Mouse (Mus musculus): Measurements from ENCODE around the gene Srrm3. TPM values are rescaled to one million over a fixed set of nuclear protein-coding genes. Genes with fewer than 3 reads are reported as not detected.

The Srrm3 gene
- polyA plus RNA-seq, 1 experiment from 2014 or later, result 0.13 TPM

GRCm38 (mm10) chr5:135847460-135847859, 40.8 kb downstream of the Srrm3 start:
- H3K27ac ChIP-seq (replicated peaks), result no peak overlapping the region
- H3K27me3 ChIP-seq (replicated peaks), result peaks cover 65% of the 10 kb centered on the region
- no peak for ATAC-seq (ENCODE audit: extremely low read depth, insufficient number of reproducible peaks, low FRiP score, low TSS enrichment)
- H3K9me3 ChIP-seq, result no peaks in the 10 kb centered on the region
- no peak overlapping the region for H3K4me3 ChIP-seq
- 0 out of 2 replicates have a peak, but pooled peaks cover 5% of the 10 kb centered on the region for H3K4me1 ChIP-seq
- no peak overlapping the region for H3K9ac ChIP-seq
- WGBS, result 59% methylated on average over 4 of the region's 4 CpGs
- no peak overlapping the region for H3K4me2 ChIP-seq
- H3K36me3 ChIP-seq, result no peaks in the 10 kb centered on the region

DNA sequence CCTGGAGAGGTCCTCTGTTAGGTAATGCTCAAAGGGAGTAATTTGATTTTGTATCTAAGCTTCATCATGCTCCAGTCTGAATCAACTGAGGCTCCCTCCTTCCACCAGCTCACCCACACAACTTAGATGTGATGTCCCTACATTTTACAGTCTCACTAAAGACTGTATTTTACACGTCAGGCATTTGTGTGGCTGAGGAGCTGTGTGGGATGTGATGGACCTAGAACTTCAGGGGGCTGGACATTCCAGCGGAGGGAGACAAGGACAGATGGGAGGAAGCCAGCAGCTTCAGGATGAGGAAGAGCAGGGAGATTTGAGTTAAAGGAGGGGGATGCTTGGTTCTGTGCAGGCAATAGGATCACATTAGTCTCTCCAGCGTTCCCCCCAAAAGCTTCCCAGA, 41.2 kb downstream of the Srrm3 start:
- no peak for ATAC-seq (ENCODE audit: extremely low read depth, insufficient number of reproducible peaks, low FRiP score, low TSS enrichment)
- H3K27ac ChIP-seq (replicated peaks), result no peak overlapping the region
- H3K4me2 ChIP-seq, result no peak overlapping the region
- no peaks in the 10 kb centered on the region for H3K36me3 ChIP-seq
- H3K4me1 ChIP-seq, result 0 out of 2 replicates have a peak, but pooled peaks cover 5% of the 10 kb centered on the region
- peaks cover 65% of the 10 kb centered on the region for H3K27me3 ChIP-seq (replicated peaks)
- H3K9ac ChIP-seq, result no peak overlapping the region
- no peaks in the 10 kb centered on the region for H3K9me3 ChIP-seq
- no peak overlapping the region for H3K4me3 ChIP-seq
- WGBS, result 77% methylated on average over 3 of the region's 3 CpGs

GRCm38 (mm10) chr5:135851024-135851423, 44.3 kb downstream of the Srrm3 start:
- Histone ChIP-seq H3K27me3 (replicated peaks) (peaks cover 90% of the 10 kb centered on the region), H3K4me3 (no peak overlapping the region), H3K27ac (replicated peaks) (no peak overlapping the region), H3K9ac (no peak overlapping the region), H3K9me3 (no peaks in the 10 kb centered on the region), H3K4me1 (0 out of 2 replicates have a peak, but pooled peaks cover 5% of the 10 kb centered on the region), H3K4me2 (no peak overlapping the region), H3K36me3 (no peaks in the 10 kb centered on the region)
- WGBS, result under 1% methylated on average over 15 of the region's 15 CpGs
- ATAC-seq (ENCODE audit: extremely low read depth, insufficient number of reproducible peaks, low FRiP score, low TSS enrichment), result no peak

GRCm38 (mm10) chr5:135851481-135851880, 44.8 kb downstream of the Srrm3 start:
- no peak overlapping the region for H3K4me3 ChIP-seq
- no peaks in the 10 kb centered on the region for H3K36me3 ChIP-seq
- H3K27ac ChIP-seq (replicated peaks), result no peak overlapping the region
- 0 out of 2 replicates have a peak, but pooled peaks cover 5% of the 10 kb centered on the region for H3K4me1 ChIP-seq
- ATAC-seq (ENCODE audit: extremely low read depth, insufficient number of reproducible peaks, low FRiP score, low TSS enrichment), result no peak
- H3K27me3 ChIP-seq (replicated peaks), result peaks cover 93% of the 10 kb centered on the region
- no peak overlapping the region for H3K9ac ChIP-seq
- no peak overlapping the region for H3K4me2 ChIP-seq
- H3K9me3 ChIP-seq, result no peaks in the 10 kb centered on the region
- WGBS, result 4% methylated on average over 6 of the region's 14 CpGs

GRCm38 (mm10) chr5:135852421-135852820, 45.7 kb downstream of the Srrm3 start:
- H3K4me1 ChIP-seq, result peaks cover 9% of the 10 kb centered on the region; the same call in 1 of the 2 replicates
- H3K36me3 ChIP-seq, result no peaks in the 10 kb centered on the region
- peaks cover 99% of the 10 kb centered on the region for H3K27me3 ChIP-seq (replicated peaks)
- no peaks in the 10 kb centered on the region for H3K9me3 ChIP-seq
- no peak overlapping the region for H3K27ac ChIP-seq (replicated peaks)
- no peak overlapping the region for H3K9ac ChIP-seq
- 4% methylated on average over 10 of the region's 10 CpGs for WGBS
- H3K4me3 ChIP-seq, result peak overlapping the region; percentile 6; the same call in 1 of the 2 replicates
- H3K4me2 ChIP-seq, result no peak overlapping the region
- ATAC-seq (ENCODE audit: extremely low read depth, insufficient number of reproducible peaks, low FRiP score, low TSS enrichment), result no peak

DNA sequence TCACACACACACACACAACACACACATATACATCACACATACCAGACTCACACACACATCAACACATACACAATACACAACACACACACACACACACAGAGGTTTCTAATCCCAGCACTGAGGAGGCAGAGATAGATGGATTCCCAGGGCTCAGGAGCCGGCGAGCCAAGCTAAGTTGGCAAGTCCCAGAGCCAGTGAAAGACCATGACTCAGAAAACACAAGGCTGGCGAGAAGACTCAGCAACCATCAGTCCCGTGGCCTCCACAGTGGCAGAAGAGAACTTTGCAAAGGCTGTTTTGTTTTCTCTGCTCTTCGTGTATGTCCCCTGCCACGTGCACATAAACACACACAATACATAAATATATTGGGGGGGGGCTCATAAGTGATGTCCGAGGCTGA, 47.0 kb downstream of the Srrm3 start:
- no peak for ATAC-seq (ENCODE audit: extremely low read depth, insufficient number of reproducible peaks, low FRiP score, low TSS enrichment)
- no peak overlapping the region for H3K9ac ChIP-seq
- peaks cover 9% of the 10 kb centered on the region; the same call in 1 of the 2 replicates for H3K4me1 ChIP-seq

DNA sequence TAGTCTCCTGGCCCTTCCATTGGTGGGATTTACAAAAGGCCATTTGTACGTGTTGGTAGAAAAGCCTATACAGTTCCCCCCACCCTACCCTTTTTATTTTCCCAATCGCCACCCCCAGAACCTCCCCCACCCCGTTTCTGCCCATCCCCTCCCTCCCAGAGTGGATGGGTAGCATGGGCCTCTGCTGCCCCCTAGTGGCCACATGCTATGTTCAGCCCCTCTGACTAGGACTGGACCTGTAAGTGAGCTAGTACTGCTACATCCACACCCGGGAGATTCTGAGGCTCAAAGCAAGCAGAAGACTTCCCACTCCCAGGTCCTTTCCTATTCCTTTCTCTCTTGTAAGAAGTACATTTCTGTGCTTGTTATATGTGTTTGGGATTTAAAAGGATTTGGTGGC, 48.5 kb downstream of the Srrm3 start:
- peaks cover 9% of the 10 kb centered on the region; the same call in 1 of the 2 replicates for H3K4me1 ChIP-seq
- no peak overlapping the region for H3K4me2 ChIP-seq
- peaks cover 96% of the 10 kb centered on the region for H3K27me3 ChIP-seq (replicated peaks)
- H3K27ac ChIP-seq (replicated peaks), result no peak overlapping the region
- WGBS, result 0% methylated on average over 4 of the region's 4 CpGs
- ATAC-seq (ENCODE audit: extremely low read depth, insufficient number of reproducible peaks, low FRiP score, low TSS enrichment), result no peak
- H3K9ac ChIP-seq, result no peak overlapping the region
- H3K9me3 ChIP-seq, result no peaks in the 10 kb centered on the region
- no peak overlapping the region for H3K4me3 ChIP-seq
- no peaks in the 10 kb centered on the region for H3K36me3 ChIP-seq

More for the DNA sequence above, 47.0 kb downstream of the Srrm3 start:
- Histone ChIP-seq H3K4me3 (no peak overlapping the region), H3K27me3 (replicated peaks) (peaks cover 99% of the 10 kb centered on the region), H3K4me2 (no peak overlapping the region), H3K9me3 (no peaks in the 10 kb centered on the region), H3K36me3 (no peaks in the 10 kb centered on the region), H3K27ac (replicated peaks) (no peak overlapping the region)
- 48% methylated on average over 7 of the region's 7 CpGs for WGBS

DNA sequence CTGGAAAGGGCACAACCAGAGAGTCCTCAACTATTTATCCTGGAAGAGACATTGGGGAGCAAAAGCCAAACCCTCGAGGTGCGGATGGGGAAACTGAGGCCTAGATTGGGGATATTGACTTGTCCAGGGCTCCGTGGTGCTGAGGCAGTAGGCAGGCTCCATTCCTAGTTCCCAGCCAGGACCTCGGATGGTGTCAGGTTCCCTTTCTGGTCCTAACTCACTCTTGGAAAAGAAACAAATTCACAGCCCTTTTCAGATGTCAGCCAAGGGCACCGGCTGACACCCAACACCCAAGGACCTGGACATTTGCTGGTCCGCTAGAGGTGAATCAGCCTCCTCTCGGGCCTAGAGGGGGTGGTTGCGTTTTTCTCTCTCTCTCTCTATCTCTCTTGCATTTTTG, 60.0 kb downstream of the Srrm3 start:
- no peak overlapping the region for H3K4me2 ChIP-seq
- H3K36me3 ChIP-seq, result no peaks in the 10 kb centered on the region
- H3K4me1 ChIP-seq, result peaks cover 13% of the 10 kb centered on the region
- H3K27me3 ChIP-seq (replicated peaks), result peaks cover 95% of the 10 kb centered on the region
- no peak overlapping the region for H3K27ac ChIP-seq (replicated peaks)
- no peaks in the 10 kb centered on the region for H3K9me3 ChIP-seq
- no peak for ATAC-seq (ENCODE audit: extremely low read depth, insufficient number of reproducible peaks, low FRiP score, low TSS enrichment)
- WGBS, result 38% methylated on average over 8 of the region's 8 CpGs
- H3K4me3 ChIP-seq, result no peak overlapping the region
- H3K9ac ChIP-seq, result no peak overlapping the region

GRCm38 (mm10) chr5:135867637-135868593, 61.2 kb downstream of the Srrm3 start:
- Histone ChIP-seq H3K9ac (peak overlapping the region; percentile 79), H3K9me3 (no peaks in the 10 kb centered on the region), H3K4me3 (peak overlapping the region; percentile 60), H3K4me2 (peak overlapping the region; percentile 90), H3K27me3 (replicated peaks) (peaks cover 93% of the 10 kb centered on the region), H3K27ac (replicated peaks) (no peak overlapping the region), H3K4me1 (peaks cover 15% of the 10 kb centered on the region), H3K36me3 (no peaks in the 10 kb centered on the region)
- WGBS, result under 1% methylated on average over 86 of the region's 89 CpGs
- 0 out of 2 replicates have a peak, but pooled peaks have one; percentile 10 for ATAC-seq (ENCODE audit: extremely low read depth, insufficient number of reproducible peaks, low FRiP score, low TSS enrichment)

DNA sequence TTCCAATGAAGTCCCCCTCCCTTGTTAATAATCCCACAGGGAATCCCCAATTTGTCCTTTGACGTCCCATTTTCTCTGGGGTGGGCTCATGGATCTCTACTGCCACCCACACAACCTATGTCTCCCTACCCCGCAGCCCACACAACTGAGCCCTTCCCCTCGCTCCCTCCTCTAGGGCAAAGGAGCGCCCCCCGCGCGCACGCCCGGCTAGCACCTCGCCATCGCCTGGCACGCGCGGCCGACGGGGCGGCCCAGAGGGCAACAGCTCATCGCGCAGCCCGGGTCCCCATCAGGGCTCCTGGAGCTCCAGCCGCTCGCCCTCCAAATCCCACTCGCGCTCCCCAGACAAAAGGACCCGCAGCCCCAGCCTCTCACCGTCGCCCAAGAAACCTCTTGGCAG, 62.0 kb downstream of the Srrm3 start:
- Histone ChIP-seq H3K9me3 (no peaks in the 10 kb centered on the region), H3K4me3 (peak overlapping the region; percentile 60), H3K9ac (no peak overlapping the region), H3K36me3 (no peaks in the 10 kb centered on the region), H3K4me1 (peaks cover 22% of the 10 kb centered on the region), H3K27ac (replicated peaks) (no peak overlapping the region), H3K4me2 (peak overlapping the region; percentile 90), H3K27me3 (replicated peaks) (peaks cover 98% of the 10 kb centered on the region)
- ATAC-seq (ENCODE audit: extremely low read depth, insufficient number of reproducible peaks, low FRiP score, low TSS enrichment), result no peak
- 1% methylated on average over 27 of the region's 27 CpGs for WGBS

DNA sequence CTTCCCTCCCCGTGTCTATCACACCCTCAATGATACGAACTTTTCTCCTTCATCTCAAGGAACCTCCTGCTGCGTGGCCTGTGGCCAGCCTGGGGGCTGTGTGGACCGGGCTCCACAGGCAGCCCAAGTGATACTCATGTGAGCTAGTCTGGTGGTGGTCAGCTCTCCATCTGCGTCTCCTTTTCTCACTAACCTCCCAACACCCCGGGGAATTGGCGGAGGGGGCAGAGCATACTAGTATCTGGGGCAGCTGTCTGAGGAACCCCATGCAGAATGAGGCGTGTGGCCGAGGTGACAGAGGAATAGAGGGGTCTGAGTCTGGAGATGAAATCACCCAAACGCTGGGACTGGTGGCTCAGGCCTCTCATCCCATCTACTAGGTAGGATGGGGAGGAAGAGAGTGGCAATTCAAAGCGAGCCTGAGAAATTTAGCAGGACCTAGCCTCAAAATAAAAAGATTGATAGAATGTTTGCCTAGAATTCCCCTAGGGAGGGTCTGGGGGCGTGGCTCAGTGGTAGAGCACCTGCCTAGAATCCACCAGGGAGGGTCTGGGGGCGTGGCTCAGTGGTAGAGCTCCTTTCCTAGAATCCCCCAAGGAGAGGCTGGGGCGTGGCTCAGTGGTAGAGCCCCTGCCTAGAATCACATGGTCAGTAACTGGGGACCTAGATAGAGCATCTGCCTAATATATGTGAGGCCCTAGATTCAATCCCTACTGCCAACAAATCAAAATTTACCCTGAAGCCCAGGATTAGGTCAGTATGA, 63.2 kb downstream of the Srrm3 start:
- ATAC-seq (ENCODE audit: extremely low read depth, insufficient number of reproducible peaks, low FRiP score, low TSS enrichment), result no peak
- Histone ChIP-seq H3K9ac (no peak overlapping the region), H3K4me1 (peaks cover 22% of the 10 kb centered on the region), H3K9me3 (no peaks in the 10 kb centered on the region), H3K36me3 (no peaks in the 10 kb centered on the region), H3K4me3 (no peak overlapping the region), H3K27me3 (replicated peaks) (peaks cover 91% of the 10 kb centered on the region), H3K27ac (replicated peaks) (no peak overlapping the region), H3K4me2 (no peak overlapping the region)
- WGBS, result 49% methylated on average over 14 of the region's 14 CpGs

Measured in heart, embryonic 13.5 days (tissue).